Mouse (Mus musculus) forebrain, embryonic 10.5 days (tissue): ENCODE data around the gene Aqp7. TPM values are rescaled to one million over a fixed set of nuclear protein-coding genes. Genes with fewer than 3 reads are reported as not detected.

Source experiments
- DNase-seq: peaks from one replicate; pipeline ENCODE4 v3.0.0-alpha.2; 2017; ENCODE audit warnings: low spot score; ENCODE audit errors: extremely low spot score
- H3K27ac ChIP-seq: fragments of 300-500 bp; sonication (generic); 2 replicates; pipeline ENCODE4 v1.5.1; 2016; ENCODE audit warnings: mild to moderate bottlenecking
- H3K27me3 ChIP-seq: fragments of 300-500 bp; sonication (generic); 2 replicates; pipeline ENCODE4 v1.6.1; 2016; ENCODE audit warnings: mild to moderate bottlenecking; ENCODE audit not compliant: poor library complexity, severe bottlenecking
- H3K36me3 ChIP-seq: fragments of 300-500 bp; sonication (generic); replicated peaks from 2 replicates; pipeline ENCODE4 v1.6.1; 2016; ENCODE audit warnings: mild to moderate bottlenecking, moderate library complexity
- H3K4me1 ChIP-seq: fragments of 300-500 bp; sonication (generic); 2 replicates; pipeline ENCODE4 v1.6.1; 2016
- H3K4me3 ChIP-seq: fragments of 300-500 bp; sonication (generic); 2 replicates; pipeline ENCODE4 v1.5.1; 2016; ENCODE audit warnings: mild to moderate bottlenecking, moderate library complexity
- H3K9me3 ChIP-seq: fragments of 300-500 bp; sonication (generic); 2 replicates; pipeline ENCODE4 v1.6.1; 2016; ENCODE audit warnings: mild to moderate bottlenecking, moderate library complexity
- WGBS: fragments of 180-500 bp; shearing (Covaris S2); methylation state at CpG from one replicate; pipeline ENCODE4 v1.1.7; 2016; 5-methylcytosine and 5-hydroxymethylcytosine counted together
- polyA plus RNA-seq: library from polyadenylated mRNA; unstranded; fragments of >200 nt; fragmentation: Nextera tagmentation; extraction: Ambion mirVana; gene quantifications from 2 replicates; pipeline ENCODE4 v1.2.1, GENCODE M21; 2016

Gene Aqp7
- polyA plus RNA-seq, 1 experiment from 2014 or later = 0.06 TPM

GRCm38 (mm10) chr4:41051781-41052180 lies 3.8 kb upstream of the Aqp7 start:
- DNase-seq = no peak
- H3K27me3 ChIP-seq = no peaks in the 10 kb centered on the region
- no peak overlapping the region for H3K27ac ChIP-seq
- no peaks in the 10 kb centered on the region for H3K9me3 ChIP-seq
- peaks cover 20% of the 10 kb centered on the region for H3K4me1 ChIP-seq
- no peak overlapping the region for H3K4me3 ChIP-seq
- WGBS = 83% methylated on average over 7 of the region's 7 CpGs
- no peaks in the 10 kb centered on the region for H3K36me3 ChIP-seq

GRCm38 (mm10) chr4:41050726-41051675 lies 3.1 kb upstream of the Aqp7 start:
- 36% methylated on average over 16 of the region's 16 CpGs for WGBS

GRCm38 (mm10) chr4:41048926-41049325 lies 987 bp upstream of the Aqp7 start:
- H3K4me1 ChIP-seq = peaks cover 17% of the 10 kb centered on the region
- DNase-seq = no peak
- WGBS = 78% methylated on average over 2 of the region's 2 CpGs
- no peaks in the 10 kb centered on the region for H3K27me3 ChIP-seq
- H3K27ac ChIP-seq = no peak overlapping the region
- H3K36me3 ChIP-seq = no peaks in the 10 kb centered on the region
- H3K9me3 ChIP-seq = no peaks in the 10 kb centered on the region
- no peak overlapping the region for H3K4me3 ChIP-seq

More at GRCm38 (mm10) chr4:41050726-41051675, 3.1 kb upstream of the Aqp7 start:
- Histone ChIP-seq H3K36me3 (no peaks in the 10 kb centered on the region), H3K27me3 (no peaks in the 10 kb centered on the region), H3K9me3 (no peaks in the 10 kb centered on the region), H3K4me3 (peak overlapping the region; percentile 37), H3K4me1 (peaks cover 20% of the 10 kb centered on the region), H3K27ac (peak overlapping the region; percentile 73)
- peak; percentile 77 for DNase-seq

GRCm38 (mm10) chr4:41046254-41046795 lies 1.6 kb downstream of the Aqp7 start:
- Histone ChIP-seq H3K27ac (no peak overlapping the region), H3K27me3 (no peaks in the 10 kb centered on the region), H3K9me3 (no peaks in the 10 kb centered on the region), H3K4me3 (no peak overlapping the region), H3K36me3 (no peaks in the 10 kb centered on the region), H3K4me1 (peaks cover 12% of the 10 kb centered on the region)
- no peak for DNase-seq
- 87% methylated on average over 13 of the region's 13 CpGs for WGBS

GRCm38 (mm10) chr4:41045288-41045687 lies 2.7 kb downstream of the Aqp7 start:
- Histone ChIP-seq H3K36me3 (no peaks in the 10 kb centered on the region), H3K27ac (no peak overlapping the region), H3K4me1 (peaks cover 8% of the 10 kb centered on the region), H3K27me3 (no peaks in the 10 kb centered on the region), H3K4me3 (no peak overlapping the region), H3K9me3 (no peaks in the 10 kb centered on the region)
- WGBS = 93% methylated on average over 3 of the region's 3 CpGs
- DNase-seq = no peak

GRCm38 (mm10) chr4:41043961-41044360 lies 4.0 kb downstream of the Aqp7 start:
- Histone ChIP-seq H3K9me3 (no peaks in the 10 kb centered on the region), H3K36me3 (no peaks in the 10 kb centered on the region), H3K4me3 (no peak overlapping the region), H3K27me3 (no peaks in the 10 kb centered on the region), H3K4me1 (peaks cover 8% of the 10 kb centered on the region), H3K27ac (no peak overlapping the region)
- no peak for DNase-seq
- 81% methylated on average over 5 of the region's 5 CpGs for WGBS

GRCm38 (mm10) chr4:41042880-41043279 lies 5.1 kb downstream of the Aqp7 start:
- Histone ChIP-seq H3K9me3 (no peaks in the 10 kb centered on the region), H3K4me3 (no peak overlapping the region), H3K4me1 (peaks cover 6% of the 10 kb centered on the region), H3K27me3 (no peaks in the 10 kb centered on the region), H3K27ac (no peak overlapping the region), H3K36me3 (no peaks in the 10 kb centered on the region)
- no peak for DNase-seq
- 89% methylated on average over 12 of the region's 12 CpGs for WGBS

GRCm38 (mm10) chr4:41040983-41041382 lies 7.0 kb downstream of the Aqp7 start:
- Histone ChIP-seq H3K27me3 (no peaks in the 10 kb centered on the region), H3K9me3 (no peaks in the 10 kb centered on the region), H3K36me3 (no peaks in the 10 kb centered on the region), H3K4me1 (no peaks in the 10 kb centered on the region), H3K27ac (no peak overlapping the region), H3K4me3 (no peak overlapping the region)
- 88% methylated on average over 7 of the region's 7 CpGs for WGBS
- DNase-seq = no peak

- H3K27ac ChIP-seq = no peak overlapping the region
- H3K36me3 ChIP-seq = no peaks in the 10 kb centered on the region
- no peak for DNase-seq
- 70% methylated on average over 3 of the region's 3 CpGs for WGBS
- no peaks in the 10 kb centered on the region for H3K9me3 ChIP-seq
- no peaks in the 10 kb centered on the region for H3K27me3 ChIP-seq
- H3K4me3 ChIP-seq = no peak overlapping the region
- no peaks in the 10 kb centered on the region for H3K4me1 ChIP-seq
Measured at GRCm38 (mm10) chr4:41037942-41038341, 10.0 kb downstream of the Aqp7 start.

- H3K4me3 ChIP-seq = no peak overlapping the region
- H3K27ac ChIP-seq = no peak overlapping the region
- no peak for DNase-seq
- peaks cover 7% of the 10 kb centered on the region; the same call in 1 of the 2 replicates for H3K4me1 ChIP-seq
- 81% methylated on average over 3 of the region's 3 CpGs for WGBS
- H3K9me3 ChIP-seq = no peaks in the 10 kb centered on the region
- peaks cover 19% of the 10 kb centered on the region for H3K36me3 ChIP-seq
- no peaks in the 10 kb centered on the region for H3K27me3 ChIP-seq
Measured at GRCm38 (mm10) chr4:41031242-41031641, 16.7 kb downstream of the Aqp7 start.

- WGBS = 93% methylated on average over 5 of the region's 5 CpGs
- Histone ChIP-seq H3K27ac (no peak overlapping the region), H3K9me3 (no peaks in the 10 kb centered on the region), H3K36me3 (peaks cover 35% of the 10 kb centered on the region), H3K4me1 (peaks cover 7% of the 10 kb centered on the region; the same call in 1 of the 2 replicates), H3K4me3 (no peak overlapping the region), H3K27me3 (no peaks in the 10 kb centered on the region)
- no peak for DNase-seq
Measured at GRCm38 (mm10) chr4:41029372-41029771, 18.6 kb downstream of the Aqp7 start.

- Histone ChIP-seq H3K9me3 (no peaks in the 10 kb centered on the region), H3K27me3 (no peaks in the 10 kb centered on the region), H3K27ac (no peak overlapping the region), H3K4me3 (no peak overlapping the region), H3K36me3 (peaks cover 46% of the 10 kb centered on the region), H3K4me1 (peaks cover 7% of the 10 kb centered on the region; the same call in 1 of the 2 replicates)
- DNase-seq = no peak
- WGBS = 84% methylated on average over 4 of the region's 4 CpGs
Measured at GRCm38 (mm10) chr4:41028272-41028671, 19.7 kb downstream of the Aqp7 start.

- Histone ChIP-seq H3K4me1 (peaks cover 7% of the 10 kb centered on the region; the same call in 1 of the 2 replicates), H3K36me3 (peaks cover 49% of the 10 kb centered on the region), H3K27me3 (no peaks in the 10 kb centered on the region), H3K9me3 (no peaks in the 10 kb centered on the region), H3K4me3 (no peak overlapping the region), H3K27ac (no peak overlapping the region)
- no peak for DNase-seq
- 91% methylated on average over 3 of the region's 3 CpGs for WGBS
Measured at GRCm38 (mm10) chr4:41027872-41028271, 20.1 kb downstream of the Aqp7 start.
